ENCODE assay signal across 22 mouse cellular contexts in genomic region chr8:70615281-70615680, GRCm38 (mm10). TPM values are rescaled to one million over a fixed set of nuclear protein-coding genes. Genes with fewer than 3 reads are reported as not detected.
A peak's percentile ranks its signal among the peaks of the same experiment; 100 is the strongest.
DNase-seq lines count a peak whose midpoint lies in the region; ATAC-seq and TF ChIP-seq lines count a peak whose summit lies in the region.
"Had no signal": no experiment of that assay in that cellular context is flagged by ENCODE, and none has a peak within 500 bp of the region (broad histone marks: within the 10 kb centered on the region; RNA-seq: fewer than 3 reads in every experiment).

No protein-coding gene starts in this region.

- no peak overlapping the region for H3K9ac ChIP-seq in liver, embryonic 15.5 days
- H3K9ac ChIP-seq: hindbrain, embryonic 14.5 days had no signal

- TF ChIP-seq POLR2A in bone marrow macrophage, adult 2 months (IDR thresholded peaks at IDR 0.05; ENCODE audit: borderline replicate concordance, low read depth, low read length): no peak

- peak overlapping the region; percentile 30; the same call in 1 of the 2 replicates for H3K4me2 ChIP-seq in liver, embryonic 15.5 days
- H3K4me2 ChIP-seq: hindbrain, embryonic 14.5 days had no signal

- peak overlapping the region; percentile 10 for H3K4me3 ChIP-seq in megakaryocyte, embryonic 14.5 days (replicated peaks)
- peak overlapping the region; percentile 72 for H3K4me3 ChIP-seq in bone marrow macrophage, adult 2 months (ENCODE audit: insufficient read depth, low read length)
- no peak overlapping the region for H3K4me3 ChIP-seq in liver, embryonic 15.5 days (replicated peaks)
- no peak overlapping the region for H3K4me3 ChIP-seq in gastrocnemius, adult 2 months
- H3K4me3 ChIP-seq: embryonic facial prominence, embryonic 10.5 days; forebrain, embryonic 10.5 days; heart, embryonic 10.5 days; hindbrain, embryonic 10.5 days had no signal

- peak; percentile 5 for DNase-seq in cerebellum, adult 11-12 months
- no peak for DNase-seq in cerebellum, adult 9-11 months
- DNase-seq in gastrocnemius, adult 2 months: no peak
- DNase-seq: adrenal gland, adult 8-10 months; adrenal gland, postnatal 36 days; B cell, adult 2 months; cerebellum, adult 18-20 months; gastrocnemius, postnatal 36 days; heart, postnatal 14 days had no signal

- H3K27me3 ChIP-seq in megakaryocyte, embryonic 14.5 days (replicated peaks): no peaks in the 10 kb centered on the region
- no peaks in the 10 kb centered on the region for H3K27me3 ChIP-seq in liver, embryonic 15.5 days

- peak overlapping the region; percentile 98 for H3K27ac ChIP-seq in bone marrow macrophage, adult 2 months (ENCODE audit: insufficient read depth, low read depth, low read length)
- peak overlapping the region; percentile 65 for H3K27ac ChIP-seq in liver, embryonic 15.5 days (replicated peaks)
- no peak overlapping the region for H3K27ac ChIP-seq in gastrocnemius, adult 2 months
- H3K27ac ChIP-seq: embryonic facial prominence, embryonic 10.5 days; forebrain, embryonic 10.5 days; heart, embryonic 10.5 days; hindbrain, embryonic 14.5 days had no signal

- ATAC-seq in megakaryocyte, adult 5-6 weeks (ENCODE audit: poor library complexity, severe bottlenecking): no peak
- no peak for ATAC-seq in liver, embryonic 15.5 days (ENCODE audit: insufficient read depth)
- ATAC-seq in erythroid progenitor cell, adult 5-6 weeks (replicated peaks; ENCODE audit: low FRiP score, poor library complexity, severe bottlenecking): no peak
- ATAC-seq: CD4-positive, CD25-positive, alpha-beta regulatory T cell, adult 4 months; forebrain, embryonic 14.5 days had no signal

- H3K9me3 ChIP-seq in megakaryocyte, embryonic 14.5 days: no peaks in the 10 kb centered on the region
- no peaks in the 10 kb centered on the region for H3K9me3 ChIP-seq in liver, embryonic 15.5 days (replicated peaks)
- H3K9me3 ChIP-seq: embryonic facial prominence, embryonic 10.5 days; forebrain, embryonic 10.5 days; G1E; heart, embryonic 10.5 days; hindbrain, embryonic 10.5 days had no signal

- WGBS in liver, embryonic 15.5 days (ENCODE audit: insufficient replicate concordance): 79% methylated on average over 8 of the region's 8 CpGs

- no peaks in the 10 kb centered on the region for H3K36me3 ChIP-seq in megakaryocyte, embryonic 14.5 days (replicated peaks; ENCODE audit: low read length)
- H3K36me3 ChIP-seq in liver, embryonic 15.5 days (replicated peaks): no peaks in the 10 kb centered on the region
- H3K36me3 ChIP-seq: embryonic facial prominence, embryonic 10.5 days; forebrain, embryonic 10.5 days; G1E; heart, embryonic 10.5 days; hindbrain, embryonic 10.5 days had no signal

- intact Hi-C loops in gastrocnemius, adult 2 months (cut with DNase I): no loop called here

- TF ChIP-seq CTCF in bone marrow macrophage, adult 2 months (IDR thresholded peaks at IDR 0.05; ENCODE audit: low read depth, low read length): no peak
- TF ChIP-seq CTCF in gastrocnemius, adult 2 months (IDR thresholded peaks at IDR 0.05): no peak

- peaks cover 87% of the 10 kb centered on the region for H3K4me1 ChIP-seq in megakaryocyte, embryonic 14.5 days
- peaks cover 35% of the 10 kb centered on the region for H3K4me1 ChIP-seq in bone marrow macrophage, adult 2 months (ENCODE audit: control insufficient read depth, insufficient read depth, low read length)
- H3K4me1 ChIP-seq in liver, embryonic 15.5 days (replicated peaks): peaks cover 90% of the 10 kb centered on the region

RNA-seq across cellular contexts. Expression of gene Lrrc25, which starts 0.7 kb away (rescaled TPM):
- 19.0 and 34.7 TPM in 2 replicates for polyA plus RNA-seq in megakaryocyte, embryonic 14.5 days (2012; ENCODE audit: insufficient read depth, low replicate concordance)
- total RNA-seq in megakaryocyte, adult 5-6 weeks (2015): 62.2 and 64.6 TPM in 2 replicates
- 29.3 and 33.8 TPM in 2 replicates for total RNA-seq in megakaryocyte, adult 5-6 weeks (2017)
- polyA plus RNA-seq in bone marrow macrophage, adult 2 months (2012; ENCODE audit: insufficient read depth, insufficient read length, missing spikeins): 185 and 197 TPM in 2 replicates
- polyA plus RNA-seq in liver, embryonic 15.5 days (2015; fragmentation: Nextera tagmentation; extraction: Ambion mirVana): 7.2 and 7.4 TPM in 2 replicates
- 2.5 and 11.7 TPM in 2 replicates for total RNA-seq in erythroid progenitor cell, adult 5-6 weeks (2015; ENCODE audit: low replicate concordance)
- 2.3 and 3.5 TPM in 2 replicates for total RNA-seq in erythroid progenitor cell, adult 5-6 weeks (2017; ENCODE audit: low replicate concordance)
- under 1 TPM; 0.42 to 0.48 TPM for total RNA-seq in gastrocnemius, adult 2 months (2021)

RNA-seq across cellular contexts. Expression of gene Ssbp4, which starts 6.6 kb away (rescaled TPM):
- 1,561 and 3,509 TPM in 2 replicates for polyA plus RNA-seq in megakaryocyte, embryonic 14.5 days (2012; ENCODE audit: insufficient read depth, low replicate concordance)
- total RNA-seq in megakaryocyte, adult 5-6 weeks (2015): 35.7 and 38.2 TPM in 2 replicates
- 61.3 and 76.1 TPM in 2 replicates for total RNA-seq in megakaryocyte, adult 5-6 weeks (2017)
- polyA plus RNA-seq in bone marrow macrophage, adult 2 months (2012; ENCODE audit: insufficient read depth, insufficient read length, missing spikeins): 106 and 123 TPM in 2 replicates
- 37.8 and 47.7 TPM in 2 replicates for polyA plus RNA-seq in liver, embryonic 15.5 days (2015; fragmentation: Nextera tagmentation; extraction: Ambion mirVana)
- 9.0 and 13.0 TPM in 2 replicates for total RNA-seq in erythroid progenitor cell, adult 5-6 weeks (2015; ENCODE audit: low replicate concordance)
- 18.1 and 30.6 TPM in 2 replicates for total RNA-seq in erythroid progenitor cell, adult 5-6 weeks (2017; ENCODE audit: low replicate concordance)
- total RNA-seq in gastrocnemius, adult 2 months (2021): 10 to 100 TPM in 1 of 2 experiments, 1 to 10 TPM in 1; 9.2 to 14.4 TPM

RNA-seq across cellular contexts. Expression of gene Gdf15, which starts 17.0 kb away (rescaled TPM):
- polyA plus RNA-seq in megakaryocyte, embryonic 14.5 days (2012; ENCODE audit: insufficient read depth, low replicate concordance): 2.5 and 4.5 TPM in 2 replicates
- total RNA-seq in megakaryocyte, adult 5-6 weeks (2015): not detected in 2 replicates
- not detected in 2 replicates for total RNA-seq in megakaryocyte, adult 5-6 weeks (2017)
- polyA plus RNA-seq in bone marrow macrophage, adult 2 months (2012; ENCODE audit: insufficient read depth, insufficient read length, missing spikeins): 3.3 and 4.9 TPM in 2 replicates
- 3.4 and 4.3 TPM in 2 replicates for polyA plus RNA-seq in liver, embryonic 15.5 days (2015; fragmentation: Nextera tagmentation; extraction: Ambion mirVana)
- total RNA-seq in erythroid progenitor cell, adult 5-6 weeks (2015; ENCODE audit: low replicate concordance): not detected in 2 replicates
- total RNA-seq in erythroid progenitor cell, adult 5-6 weeks (2017; ENCODE audit: low replicate concordance): not detected in 2 replicates
- under 1 TPM in 1 of 2 experiments, not detected in 1; 0.28 TPM for total RNA-seq in gastrocnemius, adult 2 months (2021)
- total RNA-seq: G1E had no signal
- polyA plus RNA-seq: CD4-positive, CD25-positive, alpha-beta regulatory T cell, adult 4 months; forebrain, embryonic 10.5 days; hindbrain, embryonic 10.5 days had no signal

RNA-seq across cellular contexts. Expression of gene Isyna1, which starts 21.1 kb away (rescaled TPM):
- 165 and 201 TPM in 2 replicates for polyA plus RNA-seq in megakaryocyte, embryonic 14.5 days (2012; ENCODE audit: insufficient read depth, low replicate concordance)
- 11.8 and 11.9 TPM in 2 replicates for total RNA-seq in megakaryocyte, adult 5-6 weeks (2015)
- 13.9 and 15.7 TPM in 2 replicates for total RNA-seq in megakaryocyte, adult 5-6 weeks (2017)
- polyA plus RNA-seq in bone marrow macrophage, adult 2 months (2012; ENCODE audit: insufficient read depth, insufficient read length, missing spikeins): 36.0 and 41.4 TPM in 2 replicates
- 43.2 and 44.7 TPM in 2 replicates for polyA plus RNA-seq in liver, embryonic 15.5 days (2015; fragmentation: Nextera tagmentation; extraction: Ambion mirVana)
- total RNA-seq in erythroid progenitor cell, adult 5-6 weeks (2015; ENCODE audit: low replicate concordance): 5.8 and 15.9 TPM in 2 replicates
- 2.5 and 8.0 TPM in 2 replicates for total RNA-seq in erythroid progenitor cell, adult 5-6 weeks (2017; ENCODE audit: low replicate concordance)
- 1 to 10 TPM; 3.2 to 4.3 TPM for total RNA-seq in gastrocnemius, adult 2 months (2021)

RNA-seq across cellular contexts. Expression of gene Pgpep1, which starts 44.9 kb away (rescaled TPM):
- 10.2 and 10.5 TPM in 2 replicates for polyA plus RNA-seq in megakaryocyte, embryonic 14.5 days (2012; ENCODE audit: insufficient read depth, low replicate concordance)
- 5.7 and 6.8 TPM in 2 replicates for total RNA-seq in megakaryocyte, adult 5-6 weeks (2015)
- 1.5 and 4.0 TPM in 2 replicates for total RNA-seq in megakaryocyte, adult 5-6 weeks (2017)
- polyA plus RNA-seq in bone marrow macrophage, adult 2 months (2012; ENCODE audit: insufficient read depth, insufficient read length, missing spikeins): 33.0 and 35.2 TPM in 2 replicates
- 21.7 and 22.3 TPM in 2 replicates for polyA plus RNA-seq in liver, embryonic 15.5 days (2015; fragmentation: Nextera tagmentation; extraction: Ambion mirVana)
- 0.36 and 6.3 TPM in 2 replicates for total RNA-seq in erythroid progenitor cell, adult 5-6 weeks (2015; ENCODE audit: low replicate concordance)
- under 0.01 and 3.0 TPM in 2 replicates for total RNA-seq in erythroid progenitor cell, adult 5-6 weeks (2017; ENCODE audit: low replicate concordance)
- total RNA-seq in gastrocnemius, adult 2 months (2021): 10 to 100 TPM in 1 of 2 experiments, 1 to 10 TPM in 1; 9.3 to 22.5 TPM

Comparison
In these comparisons a context has a peak if more than half of its experiments do, and no peak if none do; other contexts are left out.
1. H3K4me3 ChIP-seq: peak in megakaryocyte, embryonic 14.5 days (single experiment) and bone marrow macrophage, adult 2 months (single experiment); none in liver, embryonic 15.5 days (single experiment) and gastrocnemius, adult 2 months (single experiment).